Mouse (Mus musculus): ENCODE measurements at regions not wholly inside any gene's neighbourhood (a gene's known extent, or its start where the extent isn't known, plus 50 kb on each side); places are given as distances from the start of the nearest gene placed in this dataset.

GRCm38 (mm10) chr11:35065959-35066414 is 55.0 kb upstream of the Slit3 start:
- no peak for DNase-seq (ENCODE audit: low spot score)

GRCm38 (mm10) chr11:35057791-35058190 is 63.2 kb upstream of the Slit3 start:
- no peak for DNase-seq (ENCODE audit: low spot score)

- no peak for DNase-seq (ENCODE audit: low spot score)
Measured at GRCm38 (mm10) chr11:35055496-35056125, 65.4 kb upstream of the Slit3 start.

- peak; percentile 29 for DNase-seq (ENCODE audit: low spot score)
Measured at GRCm38 (mm10) chr11:35053613-35053950, 67.4 kb upstream of the Slit3 start.

- no peak for DNase-seq (ENCODE audit: low spot score)
Measured at GRCm38 (mm10) chr11:35052856-35053612, 68.0 kb upstream of the Slit3 start.

GRCm38 (mm10) chr11:35049663-35050215 is 71.3 kb upstream of the Slit3 start:
- no peak for DNase-seq (ENCODE audit: low spot score)

- DNase-seq (ENCODE audit: low spot score) = no peak
Measured at GRCm38 (mm10) chr11:35044659-35045058, 76.4 kb upstream of the Slit3 start.

- no peak for DNase-seq (ENCODE audit: low spot score)
Measured at GRCm38 (mm10) chr11:35024448-35024847, 96.6 kb upstream of the Slit3 start.

GRCm38 (mm10) chr11:35023813-35024212 is 97.2 kb upstream of the Slit3 start:
- no peak for DNase-seq (ENCODE audit: low spot score)

GRCm38 (mm10) chr11:35021990-35022625 is 98.9 kb upstream of the Slit3 start:
- no peak for DNase-seq (ENCODE audit: low spot score)

GRCm38 (mm10) chr11:35016998-35017397 is 104.0 kb upstream of the Slit3 start:
- DNase-seq (ENCODE audit: low spot score) = no peak

- DNase-seq (ENCODE audit: low spot score) = no peak
Measured at GRCm38 (mm10) chr11:35011521-35012476, 109.2 kb upstream of the Slit3 start.

GRCm38 (mm10) chr11:35006773-35007567 is 114.1 kb upstream of the Slit3 start:
- DNase-seq (ENCODE audit: low spot score) = peak; percentile 6

GRCm38 (mm10) chr11:35005143-35005542 is 115.9 kb upstream of the Slit3 start:
- no peak for DNase-seq (ENCODE audit: low spot score)

- no peak for DNase-seq (ENCODE audit: low spot score)
Measured at GRCm38 (mm10) chr11:35004431-35004830, 116.6 kb upstream of the Slit3 start.

GRCm38 (mm10) chr11:35003956-35004355 is 117.1 kb upstream of the Slit3 start:
- no peak for DNase-seq (ENCODE audit: low spot score)

GRCm38 (mm10) chr11:34997906-34998305 is 123.1 kb upstream of the Slit3 start:
- no peak for DNase-seq (ENCODE audit: low spot score)

- DNase-seq (ENCODE audit: low spot score) = no peak
Measured at GRCm38 (mm10) chr11:34995515-34995914, 125.5 kb upstream of the Slit3 start.

GRCm38 (mm10) chr11:34982775-34983457 is 138.1 kb upstream of the Slit3 start:
- peak; percentile 16 for DNase-seq (ENCODE audit: low spot score)

GRCm38 (mm10) chr11:34980210-34980609 is 140.8 kb upstream of the Slit3 start:
- peak; percentile 46 for DNase-seq (ENCODE audit: low spot score)

Data from urinary bladder, postnatal 14 days (tissue).